Mouse (Mus musculus): Measurements from ENCODE around the gene Amn.

Amn gene

DNA sequence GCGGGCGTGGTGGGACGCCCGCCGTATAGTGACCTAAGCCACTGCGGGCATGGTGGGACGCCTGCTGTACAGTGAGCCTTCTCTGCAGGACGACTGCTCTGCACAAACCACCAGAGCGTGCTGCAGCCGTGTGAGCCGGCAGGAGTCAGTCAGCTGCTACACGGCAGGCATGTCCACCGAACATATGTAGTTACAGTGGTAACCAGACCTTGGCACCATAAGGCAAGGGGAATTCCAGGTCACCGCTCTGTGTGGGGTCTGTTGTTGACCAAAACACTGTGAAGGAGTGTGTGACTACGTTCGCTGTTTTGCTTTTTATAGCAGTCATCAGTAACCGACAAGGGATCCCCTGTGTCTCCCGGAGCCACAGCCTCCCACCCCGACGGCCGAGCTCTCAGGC is 53.6 kb downstream of the Amn start:
- no peak for DNase-seq (ENCODE audit: low read depth)

DNA sequence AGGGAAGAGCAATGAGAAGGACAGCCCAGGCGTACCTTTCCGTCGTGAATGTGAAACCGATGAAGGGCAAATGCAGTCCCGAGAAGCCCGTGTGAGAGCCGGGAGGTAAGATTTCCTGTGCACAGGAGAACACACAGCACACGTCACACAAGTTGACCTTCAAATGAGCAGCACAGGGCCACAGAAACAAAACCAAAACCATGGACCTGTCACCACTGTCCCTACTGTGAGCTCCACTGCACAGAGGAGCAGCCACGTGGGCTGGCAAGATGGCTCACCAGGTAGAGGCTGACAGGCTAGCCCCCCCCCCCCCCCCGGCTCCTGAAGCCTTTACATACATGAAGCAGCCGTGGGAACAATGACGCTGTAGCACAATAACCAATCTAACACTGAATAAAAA is 54.1 kb downstream of the Amn start:
- DNase-seq (ENCODE audit: low read depth) = no peak

DNA sequence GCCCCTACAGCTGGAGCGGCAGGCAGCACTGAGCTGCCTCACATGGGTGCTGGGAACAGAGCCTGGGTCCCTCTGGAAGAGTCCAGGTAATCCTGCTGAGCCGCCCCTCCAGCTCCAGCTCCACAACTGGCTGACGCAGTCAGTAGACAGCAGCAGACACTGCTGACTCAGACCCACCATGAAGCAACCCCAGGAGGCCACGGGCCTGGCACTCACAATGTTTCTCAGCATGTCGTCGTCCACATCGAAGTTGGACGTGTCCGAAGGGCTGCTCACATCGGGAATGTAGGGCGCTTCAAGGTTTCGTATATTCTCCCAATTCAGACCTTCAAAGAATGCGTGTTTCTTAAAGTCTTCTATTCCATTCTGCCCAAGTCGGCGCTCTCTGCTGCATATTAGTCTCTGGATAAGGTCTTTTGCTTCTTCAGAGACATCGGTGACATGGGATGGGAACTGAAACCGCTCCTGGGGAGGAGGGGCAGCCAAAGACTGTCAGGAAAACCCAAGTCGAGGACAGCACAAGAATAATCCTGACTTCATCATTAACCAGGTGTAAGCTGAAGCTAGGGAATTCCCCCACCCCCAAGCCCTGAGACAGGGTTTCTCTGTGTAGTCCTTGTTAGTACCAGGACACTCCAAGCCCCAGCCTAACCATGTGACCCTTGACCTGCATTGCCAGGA is 55.0 kb downstream of the Amn start:
- DNase-seq (ENCODE audit: low read depth) = no peak

All from fibroblast of lung, adult 2 months (primary cell).